Mouse (Mus musculus) kidney, adult 18-20 months (tissue): ENCODE data around the gene Rpl29.

ENCODE experiments used
- DNase-seq: peaks from one replicate; pipeline ENCODE4 v3.0.0; 2021

Gene Rpl29

GRCm38 (mm10) chr9:106456325-106457162 is 27.3 kb downstream of the Rpl29 start:
- no peak for DNase-seq

- DNase-seq, result no peak
Observed at GRCm38 (mm10) chr9:106457163-106457559, 27.9 kb downstream of the Rpl29 start.

- DNase-seq, result no peak
Observed at GRCm38 (mm10) chr9:106457920-106458319, 28.7 kb downstream of the Rpl29 start.

GRCm38 (mm10) chr9:106459946-106460345 is 30.7 kb downstream of the Rpl29 start:
- DNase-seq, result no peak

GRCm38 (mm10) chr9:106460401-106461025 is 31.3 kb downstream of the Rpl29 start:
- DNase-seq, result no peak

GRCm38 (mm10) chr9:106461026-106461415 is 31.8 kb downstream of the Rpl29 start:
- DNase-seq, result no peak

- no peak for DNase-seq
Observed at GRCm38 (mm10) chr9:106461641-106462429, 32.6 kb downstream of the Rpl29 start.

- DNase-seq, result no peak
Observed at GRCm38 (mm10) chr9:106462430-106462800, 33.2 kb downstream of the Rpl29 start.

GRCm38 (mm10) chr9:106463122-106464063 is 34.1 kb downstream of the Rpl29 start:
- DNase-seq, result no peak

- peak; percentile 67 for DNase-seq
Observed at GRCm38 (mm10) chr9:106464751-106465541, 35.7 kb downstream of the Rpl29 start.

- DNase-seq, result no peak
Observed at GRCm38 (mm10) chr9:106465571-106466200, 36.4 kb downstream of the Rpl29 start, which contains the start of gene Gpr62. TSS of gene Gpr62 (minus strand) at chr9:106465938.

GRCm38 (mm10) chr9:106466721-106467120 is 37.5 kb downstream of the Rpl29 start:
- DNase-seq, result no peak

- no peak for DNase-seq
Observed at GRCm38 (mm10) chr9:106467746-106468145, 38.5 kb downstream of the Rpl29 start.

GRCm38 (mm10) chr9:106469317-106469716 is 40.1 kb downstream of the Rpl29 start:
- DNase-seq, result no peak

GRCm38 (mm10) chr9:106469776-106470175 is 40.5 kb downstream of the Rpl29 start:
- DNase-seq, result no peak

GRCm38 (mm10) chr9:106470991-106471750 is 41.9 kb downstream of the Rpl29 start:
- no peak for DNase-seq

- peak; percentile 60 for DNase-seq
Observed at GRCm38 (mm10) chr9:106471892-106472291, 42.6 kb downstream of the Rpl29 start.

GRCm38 (mm10) chr9:106472321-106472720 is 43.1 kb downstream of the Rpl29 start:
- no peak for DNase-seq

GRCm38 (mm10) chr9:106473081-106473752 is 44.0 kb downstream of the Rpl29 start:
- DNase-seq, result peak; percentile 42

GRCm38 (mm10) chr9:106473753-106474105 is 44.5 kb downstream of the Rpl29 start:
- DNase-seq, result no peak
